Mouse (Mus musculus) retina, postnatal 1 day (tissue): ENCODE measurements at regions not wholly inside any gene's neighbourhood (a gene's known extent, or its start where the extent isn't known, plus 50 kb on each side); places are given as distances from the start of the nearest gene placed in this dataset.

ENCODE experiments used
- DNase-seq: peaks from one replicate; pipeline ENCODE4 v3.0.0-alpha.2; 2012

- DNase-seq, result no peak
Observed at GRCm38 (mm10) chr10:96871559-96872160, 254.9 kb downstream of the Btg1 start.

GRCm38 (mm10) chr10:96874646-96875045 lies 257.8 kb downstream of the Btg1 start:
- DNase-seq, result no peak

GRCm38 (mm10) chr10:96875676-96876075 lies 258.9 kb downstream of the Btg1 start:
- no peak for DNase-seq

GRCm38 (mm10) chr10:96879425-96879824 lies 262.6 kb downstream of the Btg1 start:
- no peak for DNase-seq

- DNase-seq, result no peak
Observed at GRCm38 (mm10) chr10:96880771-96881170, 264.0 kb downstream of the Btg1 start.

GRCm38 (mm10) chr10:96881212-96881611 lies 264.4 kb downstream of the Btg1 start:
- no peak for DNase-seq

GRCm38 (mm10) chr10:96881660-96882059 lies 264.9 kb downstream of the Btg1 start:
- no peak for DNase-seq

GRCm38 (mm10) chr10:96901150-96901549 lies 284.3 kb downstream of the Btg1 start:
- DNase-seq, result no peak

- DNase-seq, result no peak
Observed at GRCm38 (mm10) chr10:96905098-96905809, 288.4 kb downstream of the Btg1 start.

- DNase-seq, result no peak
Observed at GRCm38 (mm10) chr10:96909661-96910315, 293.0 kb downstream of the Btg1 start.

GRCm38 (mm10) chr10:96921181-96921580 lies 304.4 kb downstream of the Btg1 start:
- DNase-seq, result no peak

GRCm38 (mm10) chr10:96924266-96924672 lies 307.5 kb downstream of the Btg1 start:
- no peak for DNase-seq

- DNase-seq, result no peak
Observed at GRCm38 (mm10) chr10:96924722-96925121, 307.9 kb downstream of the Btg1 start.

- DNase-seq, result no peak
Observed at GRCm38 (mm10) chr10:96925771-96926170, 309.0 kb downstream of the Btg1 start.

- DNase-seq, result peak; percentile 73
Observed at GRCm38 (mm10) chr10:96934661-96935060, 317.9 kb downstream of the Btg1 start.

- DNase-seq, result no peak
Observed at GRCm38 (mm10) chr10:96940887-96941518, 324.2 kb downstream of the Btg1 start.

- DNase-seq, result no peak
Observed at GRCm38 (mm10) chr10:96944229-96944628, 327.4 kb downstream of the Btg1 start.

- DNase-seq, result no peak
Observed at GRCm38 (mm10) chr10:96947971-96948370, 331.2 kb downstream of the Btg1 start.

- DNase-seq, result no peak
Observed at GRCm38 (mm10) chr10:96948871-96949270, 332.1 kb downstream of the Btg1 start.

- peak; percentile 69 for DNase-seq
Observed at GRCm38 (mm10) chr10:96955036-96955775, 338.4 kb downstream of the Btg1 start.

- peak; percentile 59 for DNase-seq
Observed at GRCm38 (mm10) chr10:96955776-96956448, 339.1 kb downstream of the Btg1 start.

GRCm38 (mm10) chr10:96956449-96956834 lies 339.6 kb downstream of the Btg1 start:
- DNase-seq, result no peak
